Mouse (Mus musculus) bone marrow macrophage, adult 2 months (primary cell): ENCODE measurements around the gene Nsd2.

Experiments used
- CTCF ChIP-seq: IDR thresholded peaks from 2 replicates; pipeline ENCODE4 v1.5.1; 2012; ENCODE audit warnings: low read depth, mild to moderate bottlenecking, low read length, moderate library complexity
- POLR2A ChIP-seq: IDR thresholded peaks from 2 replicates; pipeline ENCODE4 v1.6.1; 2012; ENCODE audit warnings: mild to moderate bottlenecking, low read depth, low read length, borderline replicate concordance

DNA sequence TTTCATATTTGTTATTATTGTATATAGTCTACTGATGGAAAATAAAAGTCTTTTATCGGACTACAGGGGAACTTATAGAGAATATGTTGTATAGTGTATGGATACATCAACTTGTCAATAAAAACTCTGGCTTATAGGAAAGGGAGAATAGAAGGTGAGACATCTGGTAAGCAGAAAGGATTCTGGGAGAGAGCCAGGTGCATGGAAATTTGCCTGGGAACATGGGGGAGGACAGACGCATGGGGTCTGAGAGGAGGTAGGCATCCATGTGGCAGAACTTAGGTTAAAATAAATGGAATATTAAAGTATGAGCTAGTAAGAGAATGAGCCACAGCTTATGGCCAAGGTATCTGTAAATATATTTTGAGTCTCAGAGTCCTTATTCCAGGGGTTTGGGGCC, 99.5 kb downstream of the Nsd2 start:
- TF ChIP-seq POLR2A, result no peak
- TF ChIP-seq CTCF, result no peak
